Mouse (Mus musculus) bone marrow macrophage, adult 2 months (primary cell): Measurements from ENCODE around the gene Synj1.

ENCODE experiments used
- CTCF ChIP-seq: IDR thresholded peaks from 2 replicates; pipeline ENCODE4 v1.5.1; 2012; ENCODE audit warnings: low read depth, mild to moderate bottlenecking, low read length, moderate library complexity
- POLR2A ChIP-seq: IDR thresholded peaks from 2 replicates; pipeline ENCODE4 v1.6.1; 2012; ENCODE audit warnings: mild to moderate bottlenecking, low read depth, low read length, borderline replicate concordance

DNA sequence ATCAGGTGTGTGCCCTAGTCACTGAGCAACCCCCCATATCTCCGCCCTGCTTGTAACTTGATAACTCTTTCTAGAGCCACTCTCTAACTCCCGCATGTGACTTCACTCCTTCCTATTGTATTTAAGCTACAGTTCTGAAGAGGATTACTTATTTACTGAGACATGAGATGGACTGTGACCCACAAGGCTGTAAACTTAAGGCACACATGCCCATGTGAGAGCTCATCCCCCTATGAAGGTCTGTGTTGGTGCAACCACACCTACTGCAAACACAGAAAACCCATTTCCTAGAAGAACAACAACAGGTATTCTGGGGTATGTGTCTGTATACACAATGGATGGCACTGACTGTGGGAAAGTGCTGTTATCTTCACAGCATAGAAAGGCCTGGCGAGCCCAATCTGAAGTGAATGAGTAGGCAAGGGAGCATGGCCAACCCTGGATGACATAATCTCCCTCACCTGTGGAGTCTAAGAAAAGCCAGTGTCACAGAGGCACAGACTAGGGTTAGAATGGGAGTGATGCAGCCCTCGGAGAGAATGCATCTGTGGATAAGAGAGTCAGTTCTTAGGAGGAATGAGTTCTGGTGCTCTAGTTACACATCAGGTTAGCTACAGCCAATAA lies 6.1 kb downstream of the Synj1 start:
- TF ChIP-seq CTCF, result no peak
- TF ChIP-seq POLR2A, result no peak
